Mouse (Mus musculus): ENCODE data around the gene Rere. TPM values are rescaled to one million over a fixed set of nuclear protein-coding genes. Genes with fewer than 3 reads are reported as not detected.
"Not testable (repeated sequence)": the region's sequence is repeated elsewhere in the genome, so short reads cannot be mapped to it uniquely, and the experiment has no call there.

Gene Rere
- polyA plus RNA-seq, 1 experiment from 2014 or later, result 41.2 TPM

DNA sequence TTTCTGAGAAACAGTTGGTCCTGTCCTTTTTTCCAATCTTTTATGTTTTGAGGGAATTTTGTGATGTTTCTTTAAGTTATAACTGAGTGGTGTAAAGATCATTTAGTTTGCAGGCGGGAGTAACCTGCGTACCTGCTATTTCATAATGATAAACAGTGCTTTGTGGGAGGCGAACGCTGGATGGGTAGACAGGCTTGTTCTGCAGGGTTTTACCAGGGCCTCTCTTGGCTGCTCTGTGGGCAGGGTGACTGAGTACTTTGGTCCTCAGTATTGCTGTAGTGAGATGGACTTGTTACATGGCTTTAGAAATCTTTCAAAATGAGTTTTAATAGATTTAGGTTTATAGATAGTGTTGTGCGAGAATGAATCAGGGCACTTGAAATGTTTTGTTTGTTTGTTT is 205.7 kb downstream of the Rere start:
- H3K9me3 ChIP-seq, result no peaks in the 10 kb centered on the region
- no peak overlapping the region for H3K4me2 ChIP-seq
- H3K27me3 ChIP-seq, result no peaks in the 10 kb centered on the region
- ATAC-seq (ENCODE audit: low read depth), result no peak
- WGBS, result 66% methylated on average over 5 of the region's 5 CpGs
- H3K36me3 ChIP-seq, result peaks cover 6% of the 10 kb centered on the region; the same call in 1 of the 2 replicates
- no peak overlapping the region for H3K4me3 ChIP-seq
- H3K27ac ChIP-seq (replicated peaks), result peak overlapping the region; percentile 85
- peaks cover 41% of the 10 kb centered on the region for H3K4me1 ChIP-seq (replicated peaks)
- H3K9ac ChIP-seq, result no peak overlapping the region

DNA sequence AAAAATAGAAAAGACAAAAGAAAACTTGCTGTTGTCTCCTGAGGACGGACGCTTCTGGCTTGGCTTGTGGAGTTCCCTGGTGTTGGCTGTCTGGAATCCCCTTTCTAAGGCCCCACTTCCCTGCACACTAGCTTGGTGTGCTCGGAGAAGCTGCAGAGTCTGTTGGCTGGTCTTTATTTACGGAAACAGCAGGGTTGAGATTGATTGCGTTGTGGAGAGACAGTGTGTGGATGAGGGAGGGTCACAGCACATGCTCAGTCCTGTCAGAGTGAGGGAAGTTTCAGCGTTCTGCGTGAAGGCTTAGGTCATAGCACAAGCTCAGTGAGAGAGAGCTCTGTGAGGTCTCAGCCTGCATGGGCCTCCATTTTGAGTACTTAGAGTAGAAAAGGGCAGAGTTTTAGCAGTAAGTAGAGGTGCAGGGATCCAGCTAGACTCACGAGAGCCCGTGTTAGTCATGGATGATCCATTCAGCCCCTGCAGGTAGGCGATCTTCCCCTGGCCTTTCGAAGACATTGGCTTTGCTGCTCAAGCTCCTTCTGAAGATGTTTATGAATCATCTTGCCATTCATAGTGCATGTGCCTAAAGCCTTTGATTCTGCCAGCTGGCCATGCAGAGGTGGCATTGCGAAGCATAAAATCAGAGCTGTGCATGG is 206.8 kb downstream of the Rere start:
- 21% methylated on average over 12 of the region's 12 CpGs for WGBS
- Histone ChIP-seq H3K9ac (peak overlapping the region; percentile 64), H3K27me3 (no peaks in the 10 kb centered on the region), H3K4me3 (peak overlapping the region; percentile 31), H3K9me3 (no peaks in the 10 kb centered on the region), H3K4me2 (peak overlapping the region; percentile 63), H3K27ac (replicated peaks) (peak overlapping the region; percentile 85), H3K4me1 (replicated peaks) (peaks cover 41% of the 10 kb centered on the region), H3K36me3 (0 out of 2 replicates have a peak, but pooled peaks cover 4% of the 10 kb centered on the region)
- peak; percentile 94 for ATAC-seq (ENCODE audit: low read depth)

GRCm38 (mm10) chr4:150488767-150489166 is 207.3 kb downstream of the Rere start:
- WGBS, result 70% methylated on average over 4 of the region's 4 CpGs
- peak; percentile 15; the same call in 1 of the 2 replicates for ATAC-seq (ENCODE audit: low read depth)

GRCm38 (mm10) chr4:150490050-150490449 is 208.6 kb downstream of the Rere start:
- no peak overlapping the region for H3K9ac ChIP-seq
- ATAC-seq (ENCODE audit: low read depth), result no peak
- no peaks in the 10 kb centered on the region for H3K9me3 ChIP-seq
- peaks cover 50% of the 10 kb centered on the region for H3K4me1 ChIP-seq (replicated peaks)
- WGBS, result 88% methylated on average over 6 of the region's 6 CpGs
- H3K4me2 ChIP-seq, result no peak overlapping the region
- no peak overlapping the region for H3K27ac ChIP-seq (replicated peaks)
- H3K4me3 ChIP-seq, result no peak overlapping the region
- H3K36me3 ChIP-seq, result no peaks in the 10 kb centered on the region; the same call in 1 of the 2 replicates
- no peaks in the 10 kb centered on the region for H3K27me3 ChIP-seq

More at GRCm38 (mm10) chr4:150488767-150489166, 207.3 kb downstream of the Rere start:
- H3K9me3 ChIP-seq, result no peaks in the 10 kb centered on the region
- H3K4me2 ChIP-seq, result peak overlapping the region; percentile 63
- H3K4me1 ChIP-seq (replicated peaks), result peaks cover 45% of the 10 kb centered on the region
- peak overlapping the region; percentile 31 for H3K4me3 ChIP-seq
- H3K9ac ChIP-seq, result peak overlapping the region; percentile 64
- H3K27ac ChIP-seq (replicated peaks), result peak overlapping the region; percentile 85
- 0 out of 2 replicates have a peak, but pooled peaks cover 4% of the 10 kb centered on the region for H3K36me3 ChIP-seq
- H3K27me3 ChIP-seq, result no peaks in the 10 kb centered on the region

DNA sequence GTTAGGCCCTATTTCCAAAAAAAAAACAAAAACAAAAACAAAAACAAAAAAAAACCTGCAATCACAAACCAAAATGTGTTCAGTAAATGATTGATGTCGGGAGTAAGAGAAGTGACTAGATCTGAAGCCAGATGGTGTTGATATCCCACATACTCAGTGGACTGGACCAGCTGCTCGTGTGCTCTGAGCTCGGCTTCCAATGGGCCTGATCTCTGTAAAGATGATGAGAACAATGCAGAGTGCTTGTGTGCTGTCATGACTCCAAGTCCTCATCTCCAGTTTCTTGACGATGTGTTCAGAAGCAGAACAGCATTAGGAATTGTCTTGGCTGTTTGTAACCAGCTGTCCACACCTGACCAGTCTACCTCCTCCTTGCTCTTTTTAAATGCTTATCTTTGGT is 210.3 kb downstream of the Rere start:
- Histone ChIP-seq H3K9me3 (no peaks in the 10 kb centered on the region), H3K27ac (replicated peaks) (no peak overlapping the region), H3K36me3 (no peaks in the 10 kb centered on the region; the same call in 1 of the 2 replicates), H3K9ac (no peak overlapping the region), H3K4me2 (no peak overlapping the region), H3K4me1 (replicated peaks) (peaks cover 49% of the 10 kb centered on the region), H3K4me3 (no peak overlapping the region), H3K27me3 (no peaks in the 10 kb centered on the region)
- no peak for ATAC-seq (ENCODE audit: low read depth)
- 74% methylated on average over 4 of the region's 4 CpGs for WGBS

DNA sequence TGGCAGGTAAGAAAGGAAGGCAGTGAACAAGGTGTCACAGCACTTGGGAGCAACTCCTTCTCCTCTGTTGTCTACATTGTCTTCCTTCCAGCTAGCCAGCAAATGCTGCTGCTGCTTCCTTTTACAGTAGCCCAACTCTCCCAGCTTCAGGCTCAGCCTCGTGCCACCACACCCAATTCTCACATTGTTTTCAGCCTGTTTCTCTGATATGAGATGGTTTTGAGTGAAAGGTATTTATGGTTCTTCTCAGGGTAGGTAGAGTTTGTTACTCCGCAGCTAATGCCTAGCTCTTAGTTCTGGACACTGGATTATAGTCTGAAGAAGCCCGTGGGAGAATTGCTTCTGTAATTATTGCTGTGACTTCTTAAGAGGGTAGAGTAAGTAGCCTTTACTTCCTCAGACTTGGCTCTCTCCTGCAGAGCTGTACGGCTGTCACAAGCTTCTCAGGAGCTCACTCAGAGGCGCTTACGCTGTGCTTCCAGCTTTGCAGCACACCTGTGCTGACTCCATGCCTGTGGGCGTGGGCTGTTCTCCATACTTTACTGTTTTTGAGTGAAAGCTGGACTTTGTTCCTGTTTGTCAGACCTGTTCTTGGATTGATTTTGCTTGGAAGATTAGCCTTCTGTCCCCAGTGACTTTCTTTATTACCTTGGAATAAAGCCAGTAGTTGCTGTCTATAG is 212.0 kb downstream of the Rere start:
- whole genome bisulfite sequencing, result 87% methylated on average over 7 of the region's 7 CpGs
- no peak overlapping the region for H3K27ac ChIP-seq (replicated peaks)
- no peaks in the 10 kb centered on the region for H3K27me3 ChIP-seq
- H3K9ac ChIP-seq, result no peak overlapping the region
- ATAC-seq (ENCODE audit: low read depth), result no peak
- H3K36me3 ChIP-seq, result no peaks in the 10 kb centered on the region; the same call in 1 of the 2 replicates
- no peak overlapping the region for H3K4me3 ChIP-seq
- H3K4me1 ChIP-seq (replicated peaks), result peaks cover 33% of the 10 kb centered on the region
- H3K4me2 ChIP-seq, result no peak overlapping the region
- H3K9me3 ChIP-seq, result no peaks in the 10 kb centered on the region

DNA sequence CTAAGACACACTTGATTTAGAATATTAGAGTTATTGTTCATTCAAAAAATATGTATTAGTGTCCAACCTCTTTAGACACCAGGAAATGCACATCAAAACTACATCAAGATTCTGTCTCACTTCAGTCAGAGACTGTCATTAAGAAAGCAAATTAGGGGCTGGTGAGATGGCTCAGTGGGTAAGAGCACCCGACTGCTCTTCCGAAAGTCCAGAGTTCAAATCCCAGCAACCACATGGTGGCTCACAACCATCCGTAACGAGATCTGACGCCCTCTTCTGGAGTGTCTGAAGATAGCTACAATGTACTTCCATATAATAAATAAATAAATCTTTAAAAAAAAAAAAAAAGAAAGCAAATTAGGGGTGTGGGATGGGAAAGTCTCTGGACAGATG is 212.5 kb downstream of the Rere start:
- H3K4me1 ChIP-seq (replicated peaks), result peaks cover 28% of the 10 kb centered on the region
- not testable (repeated sequence) for H3K4me2 ChIP-seq; H3K36me3 ChIP-seq; ATAC-seq (ENCODE audit: low read depth); H3K27me3 ChIP-seq; H3K9me3 ChIP-seq; H3K9ac ChIP-seq; H3K27ac ChIP-seq (replicated peaks); H3K4me3 ChIP-seq
- 72% methylated on average over 5 of the region's 5 CpGs for WGBS

- H3K4me3 ChIP-seq, result no peak overlapping the region
- no peak overlapping the region for H3K9ac ChIP-seq
- no peak for ATAC-seq (ENCODE audit: low read depth)
- H3K9me3 ChIP-seq, result no peaks in the 10 kb centered on the region
- 56% methylated on average over 2 of the region's 2 CpGs for WGBS
- peaks cover 6% of the 10 kb centered on the region; the same call in 1 of the 2 replicates for H3K36me3 ChIP-seq
- H3K4me1 ChIP-seq (replicated peaks), result peaks cover 20% of the 10 kb centered on the region
- no peak overlapping the region for H3K27ac ChIP-seq (replicated peaks)
- no peak overlapping the region for H3K4me2 ChIP-seq
- no peaks in the 10 kb centered on the region for H3K27me3 ChIP-seq
Observed at GRCm38 (mm10) chr4:150495568-150495967, 214.1 kb downstream of the Rere start.

GRCm38 (mm10) chr4:150504304-150505021 is 223.0 kb downstream of the Rere start:
- Histone ChIP-seq H3K4me3 (no peak overlapping the region), H3K4me1 (replicated peaks) (peaks cover 3% of the 10 kb centered on the region; the same call in 1 of the 2 replicates), H3K27ac (replicated peaks) (no peak overlapping the region), H3K9me3 (no peaks in the 10 kb centered on the region), H3K4me2 (no peak overlapping the region), H3K9ac (no peak overlapping the region), H3K27me3 (no peaks in the 10 kb centered on the region), H3K36me3 (peaks cover 41% of the 10 kb centered on the region)
- WGBS, result 94% methylated on average over 11 of the region's 11 CpGs
- ATAC-seq (ENCODE audit: low read depth), result no peak

GRCm38 (mm10) chr4:150509026-150509712 is 227.7 kb downstream of the Rere start:
- 87% methylated on average over 3 of the region's 3 CpGs for WGBS
- Histone ChIP-seq H3K9ac (no peak overlapping the region), H3K36me3 (peaks cover 50% of the 10 kb centered on the region), H3K27me3 (no peaks in the 10 kb centered on the region), H3K4me2 (no peak overlapping the region), H3K4me1 (replicated peaks) (no peaks in the 10 kb centered on the region), H3K27ac (replicated peaks) (no peak overlapping the region), H3K9me3 (no peaks in the 10 kb centered on the region), H3K4me3 (no peak overlapping the region)
- ATAC-seq (ENCODE audit: low read depth), result no peak

DNA sequence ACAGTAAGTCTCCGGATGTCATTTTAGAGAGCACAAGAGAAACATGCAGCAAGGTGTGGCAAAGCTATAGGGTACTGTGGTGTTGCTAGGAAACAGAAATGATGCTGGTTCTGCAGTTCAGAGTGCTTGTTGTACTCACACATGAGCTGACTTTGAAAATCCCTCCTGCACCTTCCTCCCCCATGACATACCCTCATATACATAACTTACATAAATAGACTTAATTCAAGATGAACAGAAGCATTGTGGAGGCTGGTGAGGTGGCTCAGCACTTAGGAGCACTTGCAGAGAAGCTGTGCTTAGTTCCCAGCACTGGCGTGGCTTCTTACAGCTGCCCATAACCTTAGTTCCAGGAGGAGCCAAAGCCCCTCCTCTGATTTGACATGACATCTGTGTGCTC is 228.6 kb downstream of the Rere start:
- Histone ChIP-seq H3K9ac (no peak overlapping the region), H3K36me3 (peaks cover 44% of the 10 kb centered on the region), H3K9me3 (no peaks in the 10 kb centered on the region), H3K4me1 (replicated peaks) (no peaks in the 10 kb centered on the region), H3K4me3 (no peak overlapping the region), H3K27me3 (no peaks in the 10 kb centered on the region), H3K27ac (replicated peaks) (0 out of 2 replicates have a peak overlapping the region, but pooled peaks have one; percentile 9), H3K4me2 (no peak overlapping the region)
- 88% methylated on average over 2 of the region's 2 CpGs for WGBS
- ATAC-seq (ENCODE audit: low read depth), result no peak
